Mouse (Mus musculus) limb, embryonic 13.5 days (tissue): ENCODE measurements at regions not wholly inside any gene's neighbourhood (a gene's known extent, or its start where the extent isn't known, plus 50 kb on each side); places are given as distances from the start of the nearest gene placed in this dataset.

ENCODE experiments used
- ATAC-seq: fragments of 200-750 bp; cut with Nextera tagmentation; 2 replicates; pipeline ENCODE4 v1.8.0; 2017; ENCODE audit warnings: low read depth, moderate number of reproducible peaks, moderate TSS enrichment; ENCODE audit not compliant: low FRiP score
- H3K27ac ChIP-seq: fragments of 300-500 bp; sonication (generic); 2 replicates; pipeline ENCODE4 v1.5.1; 2015; ENCODE audit warnings: inconsistent platforms, mild to moderate bottlenecking, moderate library complexity
- H3K27me3 ChIP-seq: fragments of 300-500 bp; sonication (generic); 2 replicates; pipeline ENCODE4 v1.6.1; 2015; ENCODE audit warnings: mild to moderate bottlenecking, inconsistent platforms
- H3K36me3 ChIP-seq: fragments of 300-500 bp; sonication (generic); 2 replicates; pipeline ENCODE4 v1.6.1; 2015; ENCODE audit warnings: inconsistent platforms, mild to moderate bottlenecking, moderate library complexity
- H3K4me1 ChIP-seq: fragments of 300-500 bp; sonication (generic); 2 replicates; pipeline ENCODE4 v1.6.1; 2015; ENCODE audit warnings: inconsistent platforms
- H3K4me2 ChIP-seq: fragments of 300-500 bp; sonication (generic); replicated peaks from 2 replicates; pipeline ENCODE4 v1.6.1; 2015; ENCODE audit warnings: inconsistent platforms, mild to moderate bottlenecking, moderate library complexity
- H3K4me3 ChIP-seq: fragments of 300-500 bp; sonication (generic); 2 replicates; pipeline ENCODE4 v1.5.1; 2015; ENCODE audit warnings: moderate library complexity, mild to moderate bottlenecking, inconsistent platforms
- H3K9ac ChIP-seq: fragments of 300-500 bp; sonication (generic); 2 replicates; pipeline ENCODE4 v1.6.1; 2015; ENCODE audit warnings: mild to moderate bottlenecking, inconsistent platforms
- H3K9me3 ChIP-seq: fragments of 300-500 bp; sonication (generic); 2 replicates; pipeline ENCODE4 v1.6.1; 2016; ENCODE audit warnings: inconsistent platforms
- whole genome bisulfite sequencing: fragments of 180-500 bp; shearing (Covaris S2); methylation state at CpG from one replicate; pipeline ENCODE4 v1.1.7; 2015; 5-methylcytosine and 5-hydroxymethylcytosine counted together

- no peak overlapping the region for H3K9ac ChIP-seq
- no peak overlapping the region for H3K27ac ChIP-seq
- no peak overlapping the region for H3K4me3 ChIP-seq
- H3K4me1 ChIP-seq = no peaks in the 10 kb centered on the region
- H3K36me3 ChIP-seq = no peaks in the 10 kb centered on the region
- H3K9me3 ChIP-seq = no peaks in the 10 kb centered on the region
- H3K27me3 ChIP-seq = no peaks in the 10 kb centered on the region
- H3K4me2 ChIP-seq = no peak overlapping the region
- no peak for ATAC-seq
- 51% methylated on average over 1 of the region's 1 CpGs for WGBS
These were observed 512.0 kb upstream of the Atxn7l3b start for GRCm38 (mm10) chr10:113440818-113441217.

DNA sequence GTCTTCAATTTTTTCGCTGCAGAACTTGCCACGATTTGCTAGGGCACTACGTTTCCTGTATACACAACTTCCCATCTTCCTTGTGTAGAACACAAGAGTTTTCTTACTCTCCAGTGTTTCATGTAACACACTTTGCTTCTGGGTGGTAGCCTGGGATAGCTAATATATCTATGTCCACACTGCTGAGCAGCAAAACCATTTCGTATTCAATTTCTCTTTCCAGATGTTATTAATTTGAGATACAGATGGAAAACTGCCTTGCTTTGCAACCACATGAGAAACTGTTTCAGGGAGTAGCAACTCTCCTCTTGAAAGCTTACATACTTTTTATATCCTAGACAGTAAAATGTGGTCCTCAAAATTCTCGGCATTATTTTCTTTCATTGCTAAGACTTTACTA, 502.4 kb upstream of the Atxn7l3b start:
- Histone ChIP-seq H3K27me3 (no peaks in the 10 kb centered on the region), H3K4me2 (no peak overlapping the region), H3K27ac (no peak overlapping the region), H3K4me3 (no peak overlapping the region), H3K9me3 (no peaks in the 10 kb centered on the region), H3K4me1 (no peaks in the 10 kb centered on the region), H3K9ac (no peak overlapping the region), H3K36me3 (no peaks in the 10 kb centered on the region)
- ATAC-seq = peak; percentile 61; the same call in 1 of the 2 replicates
- 38% methylated on average over 5 of the region's 5 CpGs for WGBS

- H3K4me3 ChIP-seq = no peak overlapping the region
- 58% methylated on average over 2 of the region's 2 CpGs for WGBS
These were observed 482.5 kb upstream of the Atxn7l3b start for GRCm38 (mm10) chr10:113411250-113411813.

GRCm38 (mm10) chr10:113390579-113390978, 461.8 kb upstream of the Atxn7l3b start:
- ATAC-seq = no peak
- Histone ChIP-seq H3K27ac (no peak overlapping the region), H3K9me3 (no peaks in the 10 kb centered on the region), H3K4me1 (no peaks in the 10 kb centered on the region), H3K36me3 (no peaks in the 10 kb centered on the region), H3K4me3 (no peak overlapping the region), H3K4me2 (no peak overlapping the region), H3K27me3 (no peaks in the 10 kb centered on the region), H3K9ac (no peak overlapping the region)
- 93% methylated on average over 3 of the region's 3 CpGs for WGBS

More at GRCm38 (mm10) chr10:113411250-113411813, 482.5 kb upstream of the Atxn7l3b start:
- ATAC-seq = no peak
- Histone ChIP-seq H3K4me2 (no peak overlapping the region), H3K27ac (no peak overlapping the region), H3K4me1 (no peaks in the 10 kb centered on the region), H3K36me3 (no peaks in the 10 kb centered on the region), H3K9me3 (no peaks in the 10 kb centered on the region), H3K27me3 (no peaks in the 10 kb centered on the region), H3K9ac (no peak overlapping the region)

GRCm38 (mm10) chr10:113369232-113369631, 440.4 kb upstream of the Atxn7l3b start:
- no peak overlapping the region for H3K4me2 ChIP-seq
- peaks cover 10% of the 10 kb centered on the region for H3K4me1 ChIP-seq
- H3K27me3 ChIP-seq = no peaks in the 10 kb centered on the region
- WGBS = 74% methylated on average over 6 of the region's 6 CpGs
- no peak overlapping the region for H3K27ac ChIP-seq
- H3K9ac ChIP-seq = no peak overlapping the region
- no peaks in the 10 kb centered on the region for H3K36me3 ChIP-seq
- ATAC-seq = no peak
- H3K4me3 ChIP-seq = no peak overlapping the region
- H3K9me3 ChIP-seq = no peaks in the 10 kb centered on the region

GRCm38 (mm10) chr10:113346199-113346598, 417.4 kb upstream of the Atxn7l3b start:
- no peak overlapping the region for H3K4me3 ChIP-seq
- no peaks in the 10 kb centered on the region for H3K27me3 ChIP-seq
- H3K36me3 ChIP-seq = no peaks in the 10 kb centered on the region
- H3K27ac ChIP-seq = no peak overlapping the region
- no peak overlapping the region for H3K4me2 ChIP-seq
- H3K9ac ChIP-seq = no peak overlapping the region
- no peak for ATAC-seq
- 45% methylated on average over 2 of the region's 2 CpGs for WGBS
- H3K9me3 ChIP-seq = no peaks in the 10 kb centered on the region
- peaks cover 3% of the 10 kb centered on the region; the same call in 1 of the 2 replicates for H3K4me1 ChIP-seq
